Mouse (Mus musculus): Measurements from ENCODE around the gene Gm20532. TPM values are rescaled to one million over a fixed set of nuclear protein-coding genes. Genes with fewer than 3 reads are reported as not detected.

The Gm20532 gene
- not detected for polyA plus RNA-seq (2014; fragmentation: Illumina TruSeq; extraction: RNeasy Lipid Tissue Mini Kit (QIAGEN cat#74804); ENCODE audit: low read depth, low replicate concordance)

DNA sequence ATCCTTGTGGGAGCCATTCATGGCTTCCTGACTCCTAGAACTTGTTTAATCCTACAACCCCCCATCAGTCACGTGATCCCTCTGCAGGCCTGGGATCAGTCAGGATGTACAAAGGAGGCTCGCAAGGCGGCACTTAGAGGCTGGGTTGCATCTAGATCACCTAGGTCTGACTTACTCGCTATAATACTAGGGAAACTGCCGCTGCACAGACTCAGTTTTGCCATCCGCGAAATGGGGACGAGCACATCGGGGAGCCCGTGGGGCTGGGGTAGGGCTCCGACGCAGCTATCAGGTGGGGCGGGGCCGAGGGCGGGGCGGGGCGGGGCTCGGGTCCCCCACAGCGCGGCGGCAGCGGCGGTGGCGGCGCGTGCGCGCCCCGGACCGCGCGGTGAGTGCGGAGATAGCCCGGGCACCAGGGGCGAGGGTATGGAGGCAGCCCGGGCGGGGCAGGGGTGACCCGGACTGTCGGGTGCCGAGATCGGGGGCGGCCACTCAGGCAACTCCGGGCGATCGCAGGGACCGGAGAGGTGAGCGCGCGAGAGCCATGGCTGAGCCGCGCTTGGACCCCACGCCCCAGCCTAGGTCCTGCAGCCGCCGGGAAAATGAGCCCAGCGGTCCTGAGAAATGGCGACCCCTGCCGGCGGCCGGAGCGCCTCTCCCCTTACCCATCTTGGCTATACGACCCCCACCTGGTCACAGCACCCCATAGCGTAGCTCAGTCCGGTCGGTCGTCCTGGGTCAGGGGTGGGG lies at the start of gene Gm20532:
Gene Gm20532, plus strand, starts transcription at position 346 of the 750 bp plus-strand sequence.

DNA sequence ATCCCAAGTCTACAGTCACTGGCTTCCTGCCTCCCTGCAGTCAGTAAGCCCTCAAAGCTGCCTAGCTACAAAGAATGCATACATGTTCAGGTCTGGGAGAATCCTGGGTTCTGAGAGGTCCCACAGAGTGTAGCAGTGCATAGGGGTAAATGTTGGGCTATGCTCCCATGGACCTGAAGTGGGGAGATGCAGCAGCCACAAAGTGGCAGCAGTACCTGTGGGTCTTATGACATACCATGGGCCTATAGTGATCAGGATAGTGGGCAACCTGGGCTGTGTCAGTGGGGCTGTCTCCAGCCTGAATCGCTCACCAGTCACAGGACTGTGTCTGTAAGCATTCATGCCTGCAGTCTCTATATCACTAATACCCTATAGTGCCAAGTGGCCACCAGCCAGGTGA lies 6.7 kb upstream of the Gm20532 start, which contains the start of gene Egfl7:
Gene Egfl7, plus strand, starts transcription at position 301 of the 400 bp plus-strand sequence.

DNA sequence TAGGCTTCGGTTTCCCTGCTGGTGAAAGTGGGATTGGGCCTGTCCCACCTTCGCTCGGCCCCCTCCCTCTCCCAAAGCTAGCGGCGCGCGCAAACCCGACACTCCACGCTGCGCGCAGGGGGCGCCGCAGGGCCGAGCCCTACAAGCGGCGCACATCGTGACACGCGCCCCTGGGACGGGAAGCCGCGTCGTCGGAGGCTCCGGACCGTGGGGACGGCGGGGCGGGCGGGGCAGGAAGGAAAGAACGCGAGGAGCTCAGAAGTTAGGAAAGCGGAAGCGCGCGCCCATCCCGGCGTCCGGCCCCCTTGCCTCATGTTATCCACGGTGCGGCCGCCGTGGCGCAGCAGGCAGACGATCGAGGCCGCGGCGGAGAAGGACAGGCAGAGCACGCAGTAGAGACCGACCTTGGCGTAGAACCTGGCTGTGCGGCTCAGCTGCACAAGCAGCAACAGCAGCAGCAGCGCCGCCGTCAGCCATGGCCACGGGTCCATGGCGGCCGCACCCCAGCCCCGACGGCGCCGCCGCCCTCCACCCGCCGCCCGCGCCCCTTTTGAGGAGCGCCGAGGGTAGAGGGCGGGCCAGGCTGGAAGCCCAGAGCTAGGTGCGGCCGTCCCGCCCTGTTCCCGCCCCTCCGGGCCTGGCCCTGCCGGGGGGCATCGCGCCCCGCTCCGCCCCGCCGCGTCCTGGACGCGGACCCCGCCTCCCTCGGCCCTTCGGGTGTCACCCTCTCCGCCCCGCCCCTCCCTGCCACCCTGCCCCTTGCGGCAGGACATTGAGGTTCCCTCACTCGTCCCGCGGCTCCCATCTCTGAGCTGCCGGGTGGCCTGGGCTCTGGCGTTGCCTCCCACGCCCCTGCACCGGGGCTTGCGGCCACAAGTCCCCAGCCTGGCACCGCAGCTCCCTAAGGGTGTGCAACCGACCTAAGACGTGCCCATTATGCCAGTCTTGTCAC lies 17.6 kb downstream of the Gm20532 start, which contains the start of gene Agpat2:
Gene Agpat2, minus strand, starts transcription at position 698 of the 952 bp plus-strand sequence.

DNA sequence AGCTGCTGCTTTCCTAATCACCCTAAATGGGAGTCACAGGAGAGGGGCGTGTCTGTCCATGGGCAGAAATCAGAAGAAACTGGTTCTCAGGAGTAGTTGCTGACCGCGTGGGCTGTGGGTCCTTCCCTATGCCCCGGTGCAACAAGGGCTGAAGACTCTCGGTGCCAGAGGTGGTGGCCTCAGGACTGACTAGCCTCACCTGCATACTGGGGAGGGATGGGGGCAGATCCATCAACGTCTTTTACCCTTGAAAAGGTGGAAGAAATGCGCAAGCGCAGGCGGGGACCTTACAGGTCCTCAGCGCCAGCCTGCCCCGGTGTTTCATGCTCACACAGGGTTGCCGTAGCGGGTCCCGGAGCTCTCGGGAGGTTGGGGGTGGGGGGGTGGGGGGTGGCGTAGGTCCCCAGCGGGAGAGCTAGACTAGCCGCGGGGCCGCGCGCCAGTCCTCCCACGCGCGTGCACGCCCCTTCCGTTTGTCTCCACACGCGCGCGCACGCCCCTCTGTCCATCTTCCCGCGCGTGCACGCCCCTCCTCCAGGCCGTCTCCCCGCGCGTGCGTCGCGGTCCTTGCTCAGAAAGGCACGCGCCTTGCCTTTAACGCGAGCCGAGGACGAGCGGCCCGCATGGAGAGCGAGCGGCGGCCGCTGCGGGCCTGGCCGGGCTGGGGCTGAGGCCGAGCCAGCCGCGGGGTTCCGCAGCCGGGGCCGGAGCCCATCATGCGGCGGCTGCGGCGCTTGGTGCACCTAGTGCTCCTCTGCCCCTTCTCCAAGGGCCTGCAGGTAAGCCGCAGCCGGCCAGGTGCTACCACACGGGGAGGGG lies 41.7 kb downstream of the Gm20532 start, which contains the start of gene Fam69b:
Gene Fam69b, plus strand, starts transcription at position 537 of the 819 bp plus-strand sequence.

DNA sequence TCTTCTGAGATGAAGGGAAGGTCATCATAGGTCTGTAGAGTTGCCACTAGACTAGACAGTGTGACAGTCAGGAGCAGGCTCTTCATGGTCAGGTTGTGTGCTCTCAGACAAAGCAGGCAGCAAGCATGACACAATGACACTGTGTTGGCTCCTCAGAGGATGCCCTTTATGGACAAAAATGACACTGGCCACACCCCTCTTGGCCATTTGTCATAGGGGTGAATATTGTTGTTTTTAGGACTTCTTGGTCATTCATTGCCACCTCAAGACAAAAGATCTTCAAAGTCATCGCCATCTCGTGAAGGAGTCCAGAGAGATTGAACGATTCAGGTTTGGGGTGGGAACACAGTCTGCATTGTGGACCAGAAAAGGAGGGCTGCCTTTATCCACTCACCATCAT lies 84.7 kb downstream of the Gm20532 start, which contains the start of gene Lcn4:
Gene Lcn4, minus strand, starts transcription at position 101 of the 400 bp plus-strand sequence.

Other genes with a start within 250 kb of the Gm20532 start
- gene Dnlz, start 234.5 kb upstream of the Gm20532 start, polyA plus RNA-seq (2014; fragmentation: Illumina TruSeq; extraction: RNeasy Lipid Tissue Mini Kit (QIAGEN cat#74804); ENCODE audit: low read depth, low replicate concordance): 1.4 TPM
- gene Card9, start 225.7 kb upstream of the Gm20532 start, polyA plus RNA-seq (2014; fragmentation: Illumina TruSeq; extraction: RNeasy Lipid Tissue Mini Kit (QIAGEN cat#74804); ENCODE audit: low read depth, low replicate concordance): not detected
- 17.6 TPM for gene Snapc4, start 206.0 kb upstream of the Gm20532 start, polyA plus RNA-seq (2014; fragmentation: Illumina TruSeq; extraction: RNeasy Lipid Tissue Mini Kit (QIAGEN cat#74804); ENCODE audit: low read depth, low replicate concordance)
- 35.1 TPM for gene Entr1, start 197.3 kb upstream of the Gm20532 start, polyA plus RNA-seq (2014; fragmentation: Illumina TruSeq; extraction: RNeasy Lipid Tissue Mini Kit (QIAGEN cat#74804); ENCODE audit: low read depth, low replicate concordance)
- 96.4 TPM for gene Pmpca, start 197.3 kb upstream of the Gm20532 start, polyA plus RNA-seq (2014; fragmentation: Illumina TruSeq; extraction: RNeasy Lipid Tissue Mini Kit (QIAGEN cat#74804); ENCODE audit: low read depth, low replicate concordance)
- gene Inpp5e, start 177.4 kb upstream of the Gm20532 start, polyA plus RNA-seq (2014; fragmentation: Illumina TruSeq; extraction: RNeasy Lipid Tissue Mini Kit (QIAGEN cat#74804); ENCODE audit: low read depth, low replicate concordance): 5.6 TPM
- 63.6 TPM for gene Sec16a, start 141.4 kb upstream of the Gm20532 start, polyA plus RNA-seq (2014; fragmentation: Illumina TruSeq; extraction: RNeasy Lipid Tissue Mini Kit (QIAGEN cat#74804); ENCODE audit: low read depth, low replicate concordance)
- 1.7 TPM for gene Notch1, start 70.0 kb upstream of the Gm20532 start, polyA plus RNA-seq (2014; fragmentation: Illumina TruSeq; extraction: RNeasy Lipid Tissue Mini Kit (QIAGEN cat#74804); ENCODE audit: low read depth, low replicate concordance)
- gene Egfl7, start 6.6 kb upstream of the Gm20532 start, polyA plus RNA-seq (2014; fragmentation: Illumina TruSeq; extraction: RNeasy Lipid Tissue Mini Kit (QIAGEN cat#74804); ENCODE audit: low read depth, low replicate concordance): 4.7 TPM
- gene Agpat2, start 17.8 kb downstream of the Gm20532 start, polyA plus RNA-seq (2014; fragmentation: Illumina TruSeq; extraction: RNeasy Lipid Tissue Mini Kit (QIAGEN cat#74804); ENCODE audit: low read depth, low replicate concordance): 3.5 TPM
- gene Fam69b, start 41.8 kb downstream of the Gm20532 start, polyA plus RNA-seq (2014; fragmentation: Illumina TruSeq; extraction: RNeasy Lipid Tissue Mini Kit (QIAGEN cat#74804); ENCODE audit: low read depth, low replicate concordance): not detected
- not detected for gene Lcn4, start 84.6 kb downstream of the Gm20532 start, polyA plus RNA-seq (2014; fragmentation: Illumina TruSeq; extraction: RNeasy Lipid Tissue Mini Kit (QIAGEN cat#74804); ENCODE audit: low read depth, low replicate concordance)

All from sigmoid colon, adult 10 weeks (tissue).